Mouse (Mus musculus) spleen, adult 2 months (tissue): ENCODE results near the gene Resp18. TPM values are rescaled to one million over a fixed set of nuclear protein-coding genes. Genes with fewer than 3 reads are reported as not detected.
"Not testable (repeated sequence)": the region's sequence is repeated elsewhere in the genome, so short reads cannot be mapped to it uniquely, and the experiment has no call there.

Source experiments
- DNase-seq, 2 experiments: peaks; one replicate each; pipeline versions ENCODE4 v3.0.0 to v3.0.0-alpha.2; 2012 to 2021; ENCODE audit warnings: low spot score in 2 of 2, low read depth in 1 of 2
- H3K27ac ChIP-seq: fragments of 200-500 bp; 2 replicates; pipeline ENCODE4 v1.5.1; 2012; ENCODE audit warnings: low read length, inconsistent platforms; ENCODE audit not compliant: insufficient read depth
- H3K27me3 ChIP-seq: fragments of 200-500 bp; 2 replicates; pipeline ENCODE4 v1.6.1; 2012; ENCODE audit warnings: mild to moderate bottlenecking, moderate library complexity, low read length, inconsistent platforms; ENCODE audit not compliant: control insufficient read depth, insufficient read depth
- H3K36me3 ChIP-seq: fragments of 200-500 bp; 2 replicates; pipeline ENCODE4 v1.6.1; 2012; ENCODE audit warnings: mild to moderate bottlenecking, low read length, inconsistent platforms; ENCODE audit not compliant: control insufficient read depth, insufficient read depth
- H3K4me1 ChIP-seq: fragments of 200-500 bp; 2 replicates; pipeline ENCODE4 v1.6.1; 2011; ENCODE audit warnings: inconsistent platforms; ENCODE audit not compliant: control insufficient read depth, insufficient read depth, insufficient read length
- H3K4me3 ChIP-seq: fragments of 200-500 bp; 2 replicates; pipeline ENCODE4 v1.5.1; 2011; ENCODE audit warnings: mild to moderate bottlenecking, inconsistent platforms; ENCODE audit not compliant: insufficient read depth, insufficient read length; ENCODE audit errors: extremely low read depth
- CTCF ChIP-seq: fragments of 200-500 bp; IDR thresholded peaks from 2 replicates; pipeline ENCODE4 v1.5.1; 2011; ENCODE audit warnings: mild to moderate bottlenecking, inconsistent platforms; ENCODE audit not compliant: insufficient read depth, insufficient read length, insufficient replicate concordance; ENCODE audit errors: extremely low read depth
- POLR2A ChIP-seq: fragments of 200-500 bp; IDR thresholded peaks from 2 replicates; pipeline ENCODE4 v1.6.1; 2011; ENCODE audit warnings: low read depth, low read length, inconsistent platforms
- WGBS: fragments of 180-500 bp; shearing (Covaris S2); methylation state at CpG from one replicate; pipeline ENCODE4 v1.1.7; 2018; 5-methylcytosine and 5-hydroxymethylcytosine counted together
- polyA plus RNA-seq: library from polyadenylated mRNA; depleted of rRNA; stranded (reverse); fragments of >200 nt; gene quantifications from 2 replicates; pipeline ENCODE4 v1.2.3, GENCODE M21; 2012

Gene Resp18
- polyA plus RNA-seq, 1 experiment: not detected

GRCm38 (mm10) chr1:75234606-75235005 is 43.6 kb downstream of the Resp18 start:
- Histone ChIP-seq H3K27ac (peak overlapping the region; percentile 44; the same call in 1 of the 2 replicates), H3K27me3 (no peaks in the 10 kb centered on the region), H3K36me3 (no peaks in the 10 kb centered on the region), H3K4me3 (no peak overlapping the region), H3K4me1 (peaks cover 13% of the 10 kb centered on the region)
- under 1% methylated on average over 8 of the region's 8 CpGs for WGBS
- DNase-seq: peak; percentile 65 to 81
- TF ChIP-seq CTCF (peak; percentile 71; the same call in 1 of the 2 replicates), POLR2A (no peak)

- WGBS: 83% methylated on average over 4 of the region's 4 CpGs
- H3K27me3 ChIP-seq, H3K27ac ChIP-seq, DNase-seq, H3K4me3 ChIP-seq, H3K36me3 ChIP-seq: not testable (repeated sequence)
- peaks cover 13% of the 10 kb centered on the region for H3K4me1 ChIP-seq
Measured at GRCm38 (mm10) chr1:75232489-75232888, 45.7 kb downstream of the Resp18 start.

GRCm38 (mm10) chr1:75231664-75232152 is 46.5 kb downstream of the Resp18 start, which contains the start of gene A630095N17Rik:
Gene A630095N17Rik (minus strand): TSS chr1:75232102.
- no peak within 1 kb of the TSS for H3K27ac ChIP-seq
- WGBS: 72% methylated on average over 5 of the region's 5 CpGs
- peaks cover 9% of the 10 kb centered on the region for H3K4me1 ChIP-seq
- H3K4me3 ChIP-seq: no peak within 1 kb of the TSS
- no peak for DNase-seq
- H3K36me3 ChIP-seq: no peaks in the 10 kb centered on the region
- TF ChIP-seq POLR2A (no peak), CTCF (no peak)
- H3K27me3 ChIP-seq: no peaks in the 10 kb centered on the region

GRCm38 (mm10) chr1:75231224-75231623 is 47.0 kb downstream of the Resp18 start:
- Histone ChIP-seq H3K27me3 (no peaks in the 10 kb centered on the region), H3K4me3 (no peak overlapping the region), H3K36me3 (no peaks in the 10 kb centered on the region), H3K4me1 (peaks cover 7% of the 10 kb centered on the region), H3K27ac (no peak overlapping the region)
- 81% methylated on average over 4 of the region's 4 CpGs for WGBS
- TF ChIP-seq CTCF: no peak
- no peak for TF ChIP-seq POLR2A
- DNase-seq: no peak

- no peak overlapping the region for H3K27ac ChIP-seq
- no peaks in the 10 kb centered on the region for H3K27me3 ChIP-seq
- H3K4me1 ChIP-seq: peaks cover 4% of the 10 kb centered on the region
- DNase-seq: no peak
- no peak for TF ChIP-seq CTCF
- TF ChIP-seq POLR2A: no peak
- H3K36me3 ChIP-seq: no peaks in the 10 kb centered on the region
- 64% methylated on average over 7 of the region's 7 CpGs for WGBS
- H3K4me3 ChIP-seq: no peak overlapping the region
Measured at GRCm38 (mm10) chr1:75230335-75230994, 47.8 kb downstream of the Resp18 start.

- Histone ChIP-seq H3K4me3 (no peak overlapping the region), H3K27me3 (no peaks in the 10 kb centered on the region), H3K36me3 (no peaks in the 10 kb centered on the region), H3K4me1 (no peaks in the 10 kb centered on the region), H3K27ac (no peak overlapping the region)
- no peak for DNase-seq
- TF ChIP-seq CTCF: no peak
- no peak for TF ChIP-seq POLR2A
- WGBS: 45% methylated on average over 4 of the region's 4 CpGs
Measured at GRCm38 (mm10) chr1:75229158-75229557, 49.1 kb downstream of the Resp18 start.

- Histone ChIP-seq H3K27me3 (no peaks in the 10 kb centered on the region), H3K36me3 (no peaks in the 10 kb centered on the region), H3K4me1 (peaks cover 7% of the 10 kb centered on the region; the same call in 1 of the 2 replicates), H3K27ac (no peak overlapping the region), H3K4me3 (no peak overlapping the region)
- no peak for DNase-seq
- 76% methylated on average over 1 of the region's 1 CpGs for WGBS
- TF ChIP-seq POLR2A: no peak
- TF ChIP-seq CTCF: no peak
Measured at GRCm38 (mm10) chr1:75227653-75228052, 50.6 kb downstream of the Resp18 start.
